ENCODE assay signal across 8 mouse cellular contexts in genomic region chr19:10203848-10204615, GRCm38 (mm10). TPM values are rescaled to one million over a fixed set of nuclear protein-coding genes. Genes with fewer than 3 reads are reported as not detected.
DNase-seq lines count a peak whose midpoint lies in the region; ATAC-seq lines count a peak whose summit lies in the region.

TSS of gene Tmem258 (plus strand) at chr19:10204014.
TSS of gene Fen1 (minus strand) at chr19:10204169.

- H3K9me3 ChIP-seq in hindbrain, embryonic 16.5 days (ENCODE audit: control insufficient read depth, low read length): no peaks in the 10 kb centered on the region

- peak within 1 kb of the TSS; percentile 88 for H3K9ac ChIP-seq in hindbrain, embryonic 16.5 days (ENCODE audit: low read depth, low read length)

- H3K4me1 ChIP-seq in hindbrain, embryonic 16.5 days (ENCODE audit: control insufficient read depth, insufficient read depth, low read depth, low read length): peaks cover 16% of the 10 kb centered on the region

- peak within 1 kb of the TSS; percentile 81 for H3K4me3 ChIP-seq in hindbrain, embryonic 16.5 days (ENCODE audit: low read length)
- peak within 1 kb of the TSS; percentile 99 for H3K4me3 ChIP-seq in macrophage (ENCODE audit: inconsistent target)

- DNase-seq in R1 (ENCODE audit: low read depth, low spot score): peak; percentile 94
- peak; percentile 90 to 95 for DNase-seq in cerebellum, postnatal 36 days
- peak; percentile 91 for DNase-seq in gastrocnemius, adult 18-20 months (ENCODE audit: low spot score)
- peak; percentile 89 to 90 for DNase-seq in left cerebral cortex, adult 18-20 months (ENCODE audit: low spot score in 2 of 2)
- DNase-seq in right cerebral cortex, adult 18-20 months: peak; percentile 89
- peak; percentile 56 for DNase-seq in urinary bladder, postnatal 10 days (ENCODE audit: low spot score)

- peaks cover 10% of the 10 kb centered on the region for H3K36me3 ChIP-seq in hindbrain, embryonic 16.5 days (ENCODE audit: control insufficient read depth, insufficient read depth, low read length)
- peaks cover 43% of the 10 kb centered on the region for H3K36me3 ChIP-seq in macrophage (ENCODE audit: inconsistent target)

- peak; percentile 95 for ATAC-seq in hindbrain, embryonic 16.5 days

- H3K27me3 ChIP-seq in hindbrain, embryonic 16.5 days (replicated peaks; ENCODE audit: control insufficient read depth, insufficient read depth, low read length): no peaks in the 10 kb centered on the region

- H3K79me2 ChIP-seq in macrophage (ENCODE audit: inconsistent target): peaks cover 64% of the 10 kb centered on the region

- peak within 1 kb of the TSS; percentile 82 for H3K27ac ChIP-seq in hindbrain, embryonic 16.5 days (ENCODE audit: low read depth, low read length)
- H3K27ac ChIP-seq in macrophage: peak within 1 kb of the TSS; percentile 95

- H3K4me2 ChIP-seq in hindbrain, embryonic 16.5 days (ENCODE audit: low read length): peak within 1 kb of the TSS; percentile 92

- WGBS in hindbrain, embryonic 16.5 days: under 1% methylated on average over 40 of the region's 40 CpGs
- WGBS in macrophage (ENCODE audit: missing documents): under 1% methylated on average over 40 of the region's 40 CpGs

RNA-seq across cellular contexts. Expression of gene Tmem258, which starts in this region (rescaled TPM):
- 10 to 100 TPM; 83.7 to 89.8 TPM for total RNA-seq in gastrocnemius, adult 18-20 months (2021)
- polyA plus RNA-seq in hindbrain, embryonic 16.5 days (2015; fragmentation: Nextera tagmentation; extraction: Ambion mirVana): 281 and 311 TPM in 2 replicates
- total RNA-seq in left cerebral cortex, adult 18-20 months (2021): 10 to 100 TPM; 68.6 to 71.2 TPM
- 10 to 100 TPM in 25 of 26 experiments, 1 to 10 TPM in 1; 6.3 to 45.1 (median 23.2) TPM for total RNA-seq in macrophage (2018; cell fraction: chromatin; rRNA removed)
- 100 to 1,000 TPM in 7 of 26 experiments, 10 to 100 TPM in 19; 69.4 to 116 (median 93.9) TPM for total RNA-seq in macrophage (2018; cell fraction: cytosol; rRNA removed)
- 10 to 100 TPM; 12.3 to 48.6 (median 32.6) TPM for total RNA-seq in macrophage (2018; cell fraction: nucleus; rRNA removed)
- 135 to 169 TPM (median 137 TPM) in 3 replicates for polyA plus RNA-seq in macrophage (2018)

RNA-seq across cellular contexts. Expression of gene Fen1, which starts in this region (rescaled TPM):
- total RNA-seq in gastrocnemius, adult 18-20 months (2021): 1 to 10 TPM; 3.6 to 4.3 TPM
- polyA plus RNA-seq in hindbrain, embryonic 16.5 days (2015; fragmentation: Nextera tagmentation; extraction: Ambion mirVana): 27.6 and 29.4 TPM in 2 replicates
- total RNA-seq in left cerebral cortex, adult 18-20 months (2021): 10 to 100 TPM; 12.1 to 14.1 TPM
- total RNA-seq in macrophage (2018; cell fraction: chromatin; rRNA removed): 1 to 10 TPM; 1.0 to 6.2 (median 2.4) TPM
- total RNA-seq in macrophage (2018; cell fraction: cytosol; rRNA removed): 10 to 100 TPM; 13.9 to 28.0 (median 21.1) TPM
- total RNA-seq in macrophage (2018; cell fraction: nucleus; rRNA removed): 10 to 100 TPM in 16 of 26 experiments, 1 to 10 TPM in 10; 3.5 to 35.0 (median 11.2) TPM
- polyA plus RNA-seq in macrophage (2018): 13.8 to 52.7 TPM (median 20.3 TPM) in 3 replicates

Comparison
In these comparisons a context has a peak if more than half of its experiments do, and no peak if none do; other contexts are left out.
1. Peak in every context shown above with its lines: DNase-seq, ATAC-seq, H3K4me3 ChIP-seq and H3K27ac ChIP-seq.